Mouse (Mus musculus) olfactory bulb, adult 2 months (tissue): ENCODE measurements at regions not wholly inside any gene's neighbourhood (a gene's known extent, or its start where the extent isn't known, plus 50 kb on each side); places are given as distances from the start of the nearest gene placed in this dataset.

Experiments used
- CTCF ChIP-seq: fragments of 200-500 bp; IDR thresholded peaks from 2 replicates; pipeline ENCODE4 v1.5.1; 2012; ENCODE audit warnings: low read depth, mild to moderate bottlenecking, low read length, moderate library complexity; ENCODE audit not compliant: insufficient read depth
- POLR2A ChIP-seq: fragments of 200-500 bp; IDR thresholded peaks from 2 replicates; pipeline ENCODE4 v1.6.1; 2012; ENCODE audit warnings: mild to moderate bottlenecking, low read depth, low read length, moderate library complexity; ENCODE audit not compliant: insufficient read depth

DNA sequence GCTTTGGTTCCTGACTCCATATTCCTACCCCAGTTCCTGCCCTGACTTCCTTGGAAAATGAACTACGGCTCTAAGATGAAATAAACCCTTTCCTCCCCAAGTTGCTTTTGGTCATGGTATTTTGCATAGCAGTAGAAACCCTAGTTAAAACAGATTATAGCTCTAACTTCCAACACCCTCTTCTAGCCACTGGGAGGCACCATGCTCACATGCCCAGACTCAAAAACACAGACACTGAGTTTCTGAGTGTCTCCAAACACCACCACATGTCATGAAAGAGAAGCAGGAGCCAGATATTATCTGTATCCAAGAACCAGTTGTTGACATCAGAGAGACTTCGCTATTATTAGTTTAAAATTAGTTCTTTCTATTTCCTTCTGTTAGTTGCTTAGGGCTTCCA lies 316.1 kb upstream of the Tgfbr2 start:
- TF ChIP-seq POLR2A (no peak), CTCF (no peak)
